Comparison of ENCODE assay signal across 35 mouse cellular contexts in the genomic region with DNA sequence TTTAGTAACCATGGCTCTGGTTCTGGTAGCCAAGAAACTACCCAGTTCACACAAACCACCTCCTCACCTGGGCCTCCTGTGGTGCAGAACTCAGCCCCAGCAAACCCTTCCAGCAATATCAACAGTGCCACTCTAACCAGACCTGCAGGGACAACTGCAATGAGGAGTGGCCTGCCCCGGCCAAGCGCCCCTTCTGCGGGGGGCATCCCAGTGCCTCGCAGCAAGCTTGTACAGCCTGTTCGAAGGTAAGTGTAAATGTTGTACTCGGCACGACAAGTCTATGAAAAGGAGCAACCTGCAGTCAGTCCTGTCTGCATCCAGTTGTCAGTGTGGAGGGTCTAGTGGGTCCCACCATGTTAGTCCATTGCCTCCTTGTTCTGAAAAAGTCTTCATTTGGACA. TPM values are rescaled to one million over a fixed set of nuclear protein-coding genes. Genes with fewer than 3 reads are reported as not detected.
"Had no signal": no experiment of that assay in that cellular context is flagged by ENCODE, and none has a peak within 500 bp of the region (broad histone marks: within the 10 kb centered on the region; RNA-seq: fewer than 3 reads in every experiment).

A gene (minus strand): TSS at position 101 of the 400 bp plus-strand sequence.

- H3K27ac ChIP-seq: embryonic facial prominence, embryonic 10.5 days; embryonic facial prominence, embryonic 12.5 days; embryonic facial prominence, embryonic 13.5 days; embryonic facial prominence, embryonic 15.5 days; forebrain, embryonic 10.5 days; forebrain, embryonic 12.5 days; forebrain, embryonic 13.5 days; forebrain, embryonic 15.5 days; gastrocnemius, adult 2 months; heart, adult 2 months had no signal

- H3K9me3 ChIP-seq: embryonic facial prominence, embryonic 10.5 days; embryonic facial prominence, embryonic 12.5 days; embryonic facial prominence, embryonic 13.5 days; embryonic facial prominence, embryonic 15.5 days; forebrain, embryonic 10.5 days; forebrain, embryonic 12.5 days; forebrain, embryonic 13.5 days; forebrain, embryonic 15.5 days had no signal

- H3K4me1 ChIP-seq: embryonic facial prominence, embryonic 10.5 days; embryonic facial prominence, embryonic 12.5 days; embryonic facial prominence, embryonic 13.5 days; embryonic facial prominence, embryonic 15.5 days; forebrain, embryonic 15.5 days had no signal

- ATAC-seq: forebrain, embryonic 13.5 days; forebrain, embryonic 14.5 days; forebrain, embryonic 15.5 days; forebrain, embryonic 16.5 days; forebrain, postnatal 0 days had no signal

- H3K9ac ChIP-seq: embryonic facial prominence, embryonic 12.5 days; embryonic facial prominence, embryonic 13.5 days; embryonic facial prominence, embryonic 15.5 days; forebrain, embryonic 12.5 days; forebrain, embryonic 13.5 days; forebrain, embryonic 15.5 days; forebrain, postnatal 0 days had no signal

- H3K4me2 ChIP-seq: embryonic facial prominence, embryonic 12.5 days; embryonic facial prominence, embryonic 13.5 days; embryonic facial prominence, embryonic 15.5 days; forebrain, embryonic 12.5 days; forebrain, embryonic 13.5 days; forebrain, embryonic 15.5 days had no signal

- H3K4me3 ChIP-seq: embryonic facial prominence, embryonic 10.5 days; embryonic facial prominence, embryonic 12.5 days; embryonic facial prominence, embryonic 13.5 days; embryonic facial prominence, embryonic 15.5 days; erythroblast, embryonic 14.5 days; forebrain, embryonic 10.5 days; forebrain, embryonic 12.5 days; forebrain, embryonic 13.5 days; forebrain, embryonic 15.5 days; gastrocnemius, adult 2 months; heart, adult 2 months had no signal

- DNase-seq: cerebellum, adult 2 months; cerebellum, adult 8-10 months; cerebellum, adult 9-10 months; cerebellum, adult 9-11 months; cerebellum, postnatal 10 days; cerebellum, postnatal 14 days; cerebellum, postnatal 25 days; cerebellum, postnatal 36 days; embryo, embryonic 11 days; forebrain, postnatal 0 days; gastrocnemius, adult 2 months; gastrocnemius, postnatal 10 days; gastrocnemius, postnatal 14 days; gastrocnemius, postnatal 25 days; gastrocnemius, postnatal 36 days; heart, adult 11 months; heart, adult 18-20 months; heart, adult 2 months had no signal

- H3K27me3 ChIP-seq: embryonic facial prominence, embryonic 12.5 days; embryonic facial prominence, embryonic 13.5 days; embryonic facial prominence, embryonic 15.5 days; forebrain, embryonic 12.5 days; forebrain, embryonic 13.5 days; forebrain, embryonic 15.5 days had no signal

RNA-seq across cellular contexts. Expression of the gene that starts here (rescaled TPM):
- polyA plus RNA-seq: cerebellum, adult 2 months; cortical plate, adult 2 months; embryonic facial prominence, embryonic 10.5 days; embryonic facial prominence, embryonic 11.5 days; embryonic facial prominence, embryonic 12.5 days; embryonic facial prominence, embryonic 13.5 days; embryonic facial prominence, embryonic 14.5 days; embryonic facial prominence, embryonic 15.5 days; erythroblast, embryonic 14.5 days; forebrain, embryonic 10.5 days; forebrain, embryonic 11.5 days; forebrain, embryonic 12.5 days; forebrain, embryonic 13.5 days; forebrain, embryonic 14.5 days; forebrain, embryonic 15.5 days; forebrain, embryonic 16.5 days; forebrain, postnatal 0 days; frontal cortex, adult 2 months; gonadal fat pad, adult 2 months; heart, adult 2 months had no signal
